Mouse (Mus musculus) megakaryocyte, adult 5-6 weeks (primary cell): ENCODE results near the gene Txnrd3. TPM values are rescaled to one million over a fixed set of nuclear protein-coding genes. Genes with fewer than 3 reads are reported as not detected.

Experiments
- ATAC-seq: 2 replicates; pipeline ENCODE4 v1.8.0; 2016; ENCODE audit warnings: mild to moderate bottlenecking, inconsistent platforms; ENCODE audit not compliant: poor library complexity, severe bottlenecking
- total RNA-seq, 2 experiments: library from RNA; stranded (forward) in 1 of 2; stranded (reverse) in 1 of 2; fragments of 153-499, 151-499 nt in 1 of 2; fragments of 221-1000, 200-1000 nt in 1 of 2; gene quantifications; 2 replicates each; pipeline versions ENCODE4 v1.2.3 to v1.2.4; 2015 to 2017

Txnrd3 gene
- total RNA-seq (2015) (0.11 and 1.1 TPM in 2 replicates), total RNA-seq (2017) (0.49 and 1.5 TPM in 2 replicates)

DNA sequence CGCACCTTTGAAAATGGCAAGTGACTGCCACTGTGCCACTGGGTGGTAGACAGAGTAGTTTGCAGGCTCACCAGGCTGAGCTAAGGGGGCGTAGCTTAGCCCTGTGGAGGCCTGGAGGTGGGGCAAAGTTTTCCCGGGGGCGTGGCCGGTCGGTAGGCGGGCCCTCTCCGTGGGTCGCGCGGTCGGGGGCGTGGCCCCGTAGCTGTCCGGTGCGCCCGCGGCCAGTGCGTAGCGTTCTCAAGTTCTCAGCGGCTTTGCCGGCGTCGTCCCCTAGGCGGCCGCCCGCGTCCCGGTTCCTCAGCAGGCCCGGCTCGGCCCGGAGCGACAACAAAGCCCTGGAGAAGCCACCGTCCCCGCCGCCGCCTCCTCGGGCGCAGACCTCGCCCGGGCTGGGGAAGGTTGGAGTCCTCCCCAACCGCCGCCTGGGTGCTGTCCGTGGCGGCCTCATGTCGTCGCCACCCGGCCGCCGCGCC is at the start of gene Txnrd3:
Txnrd3 (plus strand) TSS at position 191 of the 473 bp plus-strand sequence.
- peak; percentile 85 for ATAC-seq

DNA sequence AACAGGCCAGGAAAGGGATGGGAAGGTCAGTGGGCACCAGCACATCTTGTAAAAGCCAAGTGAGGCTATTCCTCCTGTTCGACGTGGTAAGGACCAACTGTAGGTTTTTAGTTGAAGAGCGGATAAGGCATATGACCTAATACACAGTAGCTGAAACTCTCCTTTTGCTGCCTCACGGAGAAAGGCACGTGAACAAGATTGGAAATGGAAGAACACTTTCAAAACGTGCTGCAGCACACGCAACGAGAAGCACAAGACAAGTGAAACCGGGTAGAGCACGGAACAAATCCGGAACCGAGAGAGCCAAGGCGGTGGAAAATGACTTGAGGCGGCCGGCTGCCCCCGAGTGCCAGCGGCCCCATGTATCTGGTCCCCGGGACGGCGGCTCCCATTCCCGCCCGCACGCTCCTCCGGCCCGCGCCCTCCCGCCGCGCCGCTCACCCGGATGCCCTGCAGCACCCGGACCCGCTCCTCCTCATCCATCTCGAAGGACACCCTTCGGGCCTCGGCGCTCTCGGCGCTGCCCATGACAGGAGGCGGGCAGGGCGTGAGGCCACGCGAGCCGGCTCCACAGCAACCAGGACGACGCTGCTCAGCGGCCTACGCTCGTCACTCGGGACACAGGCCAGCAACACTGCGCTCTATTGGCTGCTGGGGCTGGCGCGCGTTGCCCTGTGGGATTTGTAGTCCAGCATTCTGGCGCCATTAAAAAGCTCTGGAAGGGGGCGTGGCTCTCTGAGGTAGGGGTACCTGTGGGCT is 48.6 kb upstream of the Txnrd3 start, which contains the start of gene Chchd6:
Chchd6 (minus strand) TSS at position 635 of the 759 bp plus-strand sequence.
- peak; percentile 99 for ATAC-seq

DNA sequence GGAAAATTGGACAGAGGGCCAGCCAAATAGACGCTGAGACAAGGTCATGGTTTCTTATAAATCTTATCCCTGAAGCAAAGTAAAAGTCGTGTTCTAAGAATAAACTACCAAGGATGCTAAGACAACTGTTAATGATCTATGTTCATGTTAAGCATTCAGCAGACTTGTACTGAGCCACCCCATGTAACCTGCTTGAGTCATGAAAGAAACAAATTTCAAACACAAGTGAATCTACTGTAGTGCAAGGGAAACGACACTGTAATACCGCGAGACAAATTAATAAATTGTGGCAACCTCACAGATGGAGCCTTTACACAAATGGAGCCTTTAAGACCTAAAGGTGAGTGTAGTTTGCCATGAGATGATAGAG is 48.0 kb upstream of the Txnrd3 start:
- ATAC-seq, result no peak

DNA sequence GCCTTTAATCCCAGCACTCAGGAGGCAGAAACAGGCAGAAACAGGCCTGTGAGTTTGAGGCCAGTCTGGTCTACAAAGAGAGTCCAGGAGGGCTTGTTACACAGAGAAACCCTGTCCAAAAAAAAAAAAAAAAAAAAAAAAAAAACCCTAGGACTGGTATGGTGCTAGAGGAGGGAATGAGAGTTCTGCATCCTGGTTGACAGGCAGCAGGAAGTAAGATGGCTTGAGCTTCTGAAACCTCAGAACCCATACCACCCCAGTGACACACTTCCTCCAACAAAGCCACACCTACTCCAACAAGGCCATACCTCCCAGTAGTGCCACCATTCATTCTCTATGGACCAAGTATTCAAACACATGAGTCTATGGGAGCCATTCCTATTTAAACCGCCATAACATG is 47.3 kb upstream of the Txnrd3 start:
- no peak for ATAC-seq

DNA sequence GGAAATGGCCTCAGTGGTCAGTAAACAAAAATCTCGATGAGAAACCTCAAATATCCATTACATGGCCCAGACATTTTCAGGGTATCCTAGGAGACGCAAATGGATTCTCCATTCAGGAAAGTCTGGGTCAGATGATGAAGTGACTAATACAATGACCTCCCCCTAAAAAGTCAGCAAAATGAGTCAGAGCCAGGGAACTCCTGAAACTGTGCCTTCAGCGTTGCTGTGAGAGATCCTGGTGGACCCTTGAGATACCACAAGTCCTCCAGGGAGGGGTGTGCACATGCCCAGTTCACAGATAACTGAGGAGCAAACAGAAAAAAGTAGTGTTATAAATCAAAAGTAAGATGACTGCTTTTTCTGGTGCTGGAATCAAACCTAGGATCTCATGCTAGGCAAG is 37.7 kb upstream of the Txnrd3 start:
- no peak for ATAC-seq

DNA sequence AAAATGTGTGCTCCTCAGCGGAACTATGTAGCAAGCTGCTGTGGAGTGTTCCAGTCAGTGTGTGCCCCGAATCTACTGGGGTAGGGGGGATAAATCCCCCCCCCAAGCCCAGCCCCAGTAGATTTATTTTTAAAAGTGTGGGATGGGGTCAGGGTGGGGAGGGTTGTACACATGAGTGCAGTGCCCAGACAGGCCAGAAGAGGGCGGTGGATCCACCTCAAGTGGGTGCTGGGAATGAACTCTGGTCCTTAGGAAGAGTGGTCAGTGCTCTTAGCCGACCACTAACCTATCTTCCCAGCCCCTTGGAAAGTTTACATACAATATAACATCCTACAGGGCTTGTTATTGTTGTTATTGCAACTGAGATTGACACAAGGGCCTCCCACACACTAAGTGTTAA is 35.8 kb upstream of the Txnrd3 start:
- peak; percentile 52; the same call in 1 of the 2 replicates for ATAC-seq

DNA sequence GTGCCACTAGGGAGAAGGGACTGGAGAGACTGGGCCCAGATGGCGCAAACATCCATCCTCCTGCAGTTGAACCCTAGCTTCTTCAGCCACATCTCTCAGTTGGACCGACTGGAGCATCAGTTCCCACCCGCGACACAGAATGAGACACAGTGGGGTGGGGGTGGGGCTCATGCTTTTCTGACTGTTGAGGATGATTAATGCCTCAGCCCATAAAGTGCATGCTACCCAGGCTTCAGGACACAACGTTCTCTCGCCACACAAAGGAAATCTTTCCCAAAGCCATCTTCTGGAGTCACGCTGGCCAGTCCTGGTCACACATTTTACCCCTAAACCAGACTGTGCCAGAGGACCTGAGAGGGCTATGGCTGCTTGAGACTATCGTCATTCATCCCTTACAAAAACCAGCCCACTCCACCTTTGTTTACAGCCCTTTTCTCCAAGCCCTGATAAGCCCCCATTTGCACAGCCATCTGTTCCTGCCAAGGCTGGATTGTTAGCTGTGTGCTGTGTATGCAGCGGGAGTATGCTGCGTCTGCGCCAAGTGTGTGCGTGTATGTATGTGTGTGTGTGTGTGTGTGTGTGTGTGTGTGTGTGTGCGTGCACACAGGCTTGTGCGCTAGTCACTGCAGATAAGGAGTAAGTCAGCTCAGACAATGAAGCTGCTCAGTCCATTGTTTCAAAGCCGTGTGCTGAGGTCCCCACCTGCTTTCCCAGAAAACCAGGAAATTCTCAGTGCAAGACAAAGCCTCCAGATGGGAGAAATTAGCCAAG is 30.3 kb upstream of the Txnrd3 start:
- ATAC-seq, result no peak

DNA sequence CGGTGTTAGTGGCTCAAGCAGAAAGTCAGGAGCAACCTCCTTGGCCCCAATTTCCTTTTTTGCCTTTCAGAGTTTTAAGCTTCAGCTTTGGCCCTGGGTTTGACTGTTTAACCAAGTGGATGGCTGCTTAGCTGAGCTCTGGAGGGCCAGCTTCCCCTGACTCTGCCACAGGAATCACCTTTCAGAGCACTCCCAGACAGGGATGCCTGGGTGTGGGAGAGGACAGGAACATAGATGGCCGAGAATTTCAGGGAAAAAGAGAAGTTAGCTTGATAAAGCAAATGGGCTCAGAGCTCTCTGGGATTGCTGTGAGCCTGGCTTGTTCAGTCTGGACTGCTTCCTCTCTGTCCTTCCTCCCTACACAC is 29.7 kb upstream of the Txnrd3 start:
- no peak for ATAC-seq

DNA sequence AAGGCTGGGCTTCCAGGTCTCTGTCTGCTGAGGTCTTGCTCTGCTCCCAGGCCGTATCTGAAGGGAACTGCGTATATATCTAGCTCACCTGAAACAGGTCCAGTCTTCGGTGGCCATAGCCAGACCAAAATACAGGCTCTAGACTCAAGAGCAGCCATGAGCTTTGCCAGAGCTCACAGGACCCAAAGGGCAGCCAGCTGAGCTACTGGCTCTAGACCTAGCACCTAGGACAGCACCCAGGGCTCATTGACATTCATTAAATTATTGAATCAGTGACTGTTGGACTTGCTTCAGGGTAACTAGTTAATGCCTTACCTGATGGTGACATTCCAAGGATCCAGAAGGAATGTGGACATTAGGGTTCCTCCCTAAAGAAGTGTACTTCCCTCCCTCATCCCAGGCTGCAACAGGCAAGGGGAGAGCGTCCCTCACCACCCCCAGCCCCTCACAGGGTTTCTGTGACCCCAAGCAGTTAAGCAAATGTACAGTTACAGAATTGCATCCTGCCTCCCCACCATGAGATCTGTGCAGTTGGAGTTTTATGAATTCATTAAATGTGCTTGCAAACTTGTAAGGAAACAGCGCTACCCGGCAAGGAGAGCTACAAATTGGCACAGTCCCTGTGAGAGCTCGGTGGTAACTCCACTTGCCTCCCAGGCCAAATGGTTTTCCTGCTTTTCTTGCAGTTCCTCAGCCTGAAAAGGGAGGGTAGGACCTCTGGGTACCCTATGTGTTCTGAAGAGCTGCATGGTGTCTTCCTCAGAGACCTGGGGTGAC is 29.0 kb upstream of the Txnrd3 start:
- ATAC-seq, result no peak

DNA sequence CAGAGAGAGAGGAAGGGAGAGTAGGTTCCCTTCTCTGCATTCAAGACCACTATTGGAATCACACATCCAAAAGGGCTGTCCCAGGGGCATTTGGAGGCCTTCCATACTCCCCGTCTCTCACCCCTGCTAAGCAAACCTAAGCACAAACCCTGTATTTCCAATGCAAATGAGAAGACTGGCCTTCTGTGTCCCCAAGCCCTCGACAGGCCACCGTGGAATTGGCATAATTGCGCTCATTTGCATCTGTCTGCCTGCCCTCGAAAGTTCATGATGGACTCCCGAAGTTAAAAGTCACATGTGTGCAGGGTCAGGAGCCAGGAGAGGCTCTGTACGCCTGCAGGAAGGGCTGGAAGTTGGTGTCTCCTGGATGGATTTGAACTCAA is 28.4 kb upstream of the Txnrd3 start:
- ATAC-seq, result no peak

DNA sequence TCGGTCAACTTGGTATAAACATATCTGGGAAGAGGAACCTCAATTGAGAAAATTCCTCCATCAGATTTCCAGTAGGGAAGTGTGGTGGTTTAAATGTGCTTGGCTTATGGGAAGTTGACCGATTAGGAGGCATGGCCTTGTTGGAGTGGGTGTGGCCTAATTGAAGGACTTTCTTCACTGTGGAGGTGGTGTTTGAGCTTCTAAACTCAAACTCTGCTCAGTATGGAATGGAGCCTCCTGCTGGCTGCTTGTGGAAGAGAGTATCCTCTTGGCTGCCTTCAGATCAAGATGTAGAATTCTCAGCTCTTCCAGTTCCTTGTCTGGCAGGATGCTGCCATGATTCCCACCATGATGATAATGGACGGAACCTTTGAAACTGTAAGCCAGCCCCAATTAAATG is 21.1 kb upstream of the Txnrd3 start:
- ATAC-seq, result peak; percentile 51; the same call in 1 of the 2 replicates

DNA sequence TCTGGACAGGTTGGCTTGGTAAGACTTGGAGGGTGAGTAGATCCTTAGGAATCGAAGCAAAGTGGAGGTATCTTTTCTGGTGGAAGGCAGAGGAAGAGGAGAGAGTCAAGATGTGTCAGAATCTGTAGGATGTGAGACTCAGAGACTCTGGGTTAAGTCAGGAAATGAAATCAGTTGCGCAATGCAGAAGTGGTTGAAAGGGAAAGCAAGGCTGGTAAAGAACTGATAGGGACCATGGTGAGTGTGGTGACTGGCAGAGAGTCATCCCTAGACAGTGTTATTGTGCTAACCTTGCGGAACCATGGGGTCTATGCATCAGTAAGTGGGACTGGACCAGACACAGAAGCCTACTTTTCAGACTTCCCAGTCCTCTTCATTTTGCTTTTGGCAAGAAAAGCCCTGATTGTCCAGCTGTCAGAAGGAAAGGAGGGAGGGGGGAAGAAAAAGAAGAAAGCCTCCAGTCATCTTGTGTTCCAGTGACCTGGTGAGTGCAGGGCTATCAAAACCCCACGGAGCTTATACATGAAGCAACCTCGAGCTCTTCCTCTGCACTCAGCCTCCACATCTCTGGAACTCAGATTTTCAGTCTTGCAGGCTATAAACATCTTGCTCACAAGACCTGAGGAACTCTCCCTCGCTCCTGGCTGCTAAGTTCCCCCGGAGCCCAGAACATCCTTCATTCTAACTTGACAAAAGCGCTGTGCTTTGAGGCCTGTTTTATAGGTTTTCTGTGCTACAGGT is 15.6 kb upstream of the Txnrd3 start:
- peak; percentile 67 for ATAC-seq

DNA sequence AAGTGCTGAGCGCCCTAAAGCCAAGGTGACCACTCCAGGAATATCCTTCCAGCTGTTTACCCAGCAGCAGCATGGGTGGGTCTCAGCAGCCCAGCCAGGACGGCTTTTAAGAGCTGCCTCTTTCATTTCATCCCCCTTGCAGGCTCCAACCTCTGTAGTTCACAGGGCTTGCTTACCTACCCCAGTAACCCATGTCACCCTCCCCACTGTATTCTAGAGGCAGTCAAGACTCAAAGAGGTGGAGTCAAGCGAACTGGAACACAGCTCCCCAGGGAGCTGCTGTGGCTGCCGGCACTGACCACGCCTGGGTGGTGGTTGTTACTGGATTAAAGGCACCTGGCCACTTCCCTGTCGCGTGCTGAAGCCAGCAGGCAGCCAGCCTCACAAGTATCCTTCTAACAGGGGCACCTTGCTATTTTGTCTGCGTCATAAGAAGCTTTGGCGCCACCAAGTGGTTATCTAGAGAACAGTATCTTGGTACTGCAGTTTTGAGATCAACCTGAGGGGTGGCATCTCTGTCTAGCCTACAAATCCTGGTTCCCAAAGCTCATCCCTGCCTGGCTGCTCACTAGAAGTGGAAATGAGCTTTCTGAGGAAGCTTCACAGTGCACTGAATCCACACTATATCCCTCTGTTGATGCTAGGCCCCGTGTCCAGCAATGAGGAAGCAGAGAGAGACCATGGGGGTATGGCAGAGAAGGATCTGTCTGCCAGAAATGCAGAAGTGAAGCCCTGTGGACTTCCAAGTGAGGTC is 11.8 kb upstream of the Txnrd3 start:
- peak; percentile 83 for ATAC-seq

DNA sequence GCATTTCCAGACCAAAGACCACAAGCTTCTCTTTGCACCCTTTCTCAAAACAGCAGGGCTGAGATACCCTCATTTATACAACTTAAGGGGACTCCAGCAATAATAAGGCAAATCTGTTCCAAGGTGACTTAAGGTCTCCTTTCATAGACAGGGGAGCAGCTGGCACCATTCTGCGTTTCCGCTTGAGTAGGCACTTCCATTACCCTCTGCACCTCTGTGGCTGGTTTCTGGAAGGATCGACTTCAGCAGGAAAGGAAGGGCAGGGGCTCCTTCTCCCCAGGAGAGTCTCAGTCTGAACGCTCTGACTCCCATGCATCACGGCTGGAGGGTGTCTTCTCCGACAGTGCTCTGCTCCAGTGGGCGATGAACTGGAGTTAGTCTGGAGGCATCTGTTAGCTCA is 10.7 kb upstream of the Txnrd3 start:
- ATAC-seq, result no peak

DNA sequence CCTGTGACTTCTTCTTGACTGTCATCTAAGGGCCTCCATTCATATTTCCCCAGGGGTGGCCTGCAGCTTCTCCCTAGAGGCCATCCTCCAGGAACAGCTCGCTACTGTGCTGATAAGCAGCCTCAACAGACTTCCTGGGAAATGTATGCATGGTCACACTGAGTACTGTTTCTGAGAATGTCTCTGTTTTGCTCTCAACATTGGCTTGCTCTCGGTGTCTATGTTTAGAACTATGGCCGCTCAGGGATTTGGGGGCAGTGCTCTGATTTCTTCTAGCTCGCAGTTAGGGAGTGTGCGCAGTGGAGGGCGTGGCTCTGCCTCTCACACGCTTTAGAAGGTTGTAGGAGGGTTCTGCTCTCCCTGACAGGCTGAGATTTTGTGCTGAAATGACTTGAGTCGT is 9.4 kb upstream of the Txnrd3 start:
- no peak for ATAC-seq

DNA sequence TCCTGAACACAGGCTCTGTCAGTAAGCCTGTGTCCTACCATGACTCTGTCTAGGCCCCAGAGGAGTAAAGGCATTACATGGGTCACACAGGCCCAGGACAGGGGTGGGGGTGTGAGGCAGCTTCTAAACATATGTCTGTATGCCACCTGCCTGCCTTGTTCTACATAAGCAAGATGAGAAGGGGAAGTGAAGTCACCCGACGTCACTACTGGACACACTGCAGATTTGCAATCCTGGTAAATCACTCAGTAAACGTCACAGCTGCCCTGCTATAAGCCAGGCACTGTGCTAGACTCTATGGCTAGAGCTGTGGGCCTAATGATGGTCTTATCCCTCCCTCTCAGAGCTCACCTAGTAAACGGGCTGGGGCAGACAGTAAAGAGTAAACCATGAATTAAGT is 5.8 kb upstream of the Txnrd3 start:
- ATAC-seq, result peak; percentile 52

DNA sequence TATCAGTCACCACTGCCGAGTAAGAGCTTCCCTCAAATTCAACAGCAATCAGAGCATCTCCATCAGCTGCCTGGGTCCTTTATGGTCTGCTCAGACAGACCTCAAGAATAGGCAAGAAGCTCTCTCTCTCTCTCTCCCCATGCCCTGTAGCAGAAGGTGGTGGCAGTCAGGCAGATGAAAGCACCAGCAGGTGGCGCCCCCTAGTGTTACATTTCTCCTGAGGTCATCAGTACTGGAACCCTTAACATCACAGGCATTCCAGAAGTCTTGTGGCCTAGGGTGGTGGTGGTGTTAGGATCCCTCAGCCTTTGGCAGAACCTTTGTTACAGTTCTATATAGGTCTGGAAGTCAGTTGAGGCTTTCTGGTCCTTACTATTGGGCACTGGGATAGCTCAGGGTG is 4.8 kb upstream of the Txnrd3 start:
- peak; percentile 33; the same call in 1 of the 2 replicates for ATAC-seq

DNA sequence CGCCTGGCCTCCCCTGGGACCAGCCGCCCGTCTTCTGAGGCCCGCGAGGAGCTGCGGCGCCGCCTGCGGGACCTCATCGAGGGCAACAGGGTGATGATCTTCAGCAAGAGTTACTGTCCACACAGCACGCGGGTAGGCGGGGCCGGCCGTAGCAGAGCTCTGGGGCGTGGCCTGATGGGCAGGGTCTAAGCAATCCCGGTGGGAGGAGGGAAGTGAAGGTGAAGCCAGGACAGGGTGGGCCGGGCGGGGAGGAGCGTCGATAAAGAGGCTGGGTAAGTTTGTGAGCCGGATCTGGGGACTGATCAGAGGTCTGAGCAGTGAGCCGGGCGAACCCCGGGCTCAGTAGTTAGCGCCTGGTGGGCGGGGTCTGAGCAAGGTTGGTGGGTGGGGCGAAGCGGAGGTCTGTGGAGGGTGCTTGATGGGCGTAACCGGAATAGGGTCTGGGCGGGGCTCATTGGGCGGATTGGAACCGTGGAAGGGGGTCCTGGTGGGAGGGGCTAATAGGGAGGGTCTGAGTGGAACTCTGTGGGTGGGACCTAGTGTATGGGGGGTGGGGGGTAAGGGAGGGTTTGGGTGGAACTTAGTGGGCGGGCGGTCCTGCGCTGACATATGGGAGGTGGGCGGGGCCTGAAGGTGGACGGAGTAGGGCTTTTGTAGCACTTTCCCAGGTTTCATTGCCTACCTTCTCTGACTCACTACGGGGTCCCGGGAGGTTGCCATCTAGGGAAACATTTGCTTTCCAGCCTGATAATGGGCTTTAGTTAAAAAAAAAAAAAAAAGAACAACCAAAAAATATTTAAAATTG is 685 bp downstream of the Txnrd3 start:
- ATAC-seq, result peak; percentile 81

DNA sequence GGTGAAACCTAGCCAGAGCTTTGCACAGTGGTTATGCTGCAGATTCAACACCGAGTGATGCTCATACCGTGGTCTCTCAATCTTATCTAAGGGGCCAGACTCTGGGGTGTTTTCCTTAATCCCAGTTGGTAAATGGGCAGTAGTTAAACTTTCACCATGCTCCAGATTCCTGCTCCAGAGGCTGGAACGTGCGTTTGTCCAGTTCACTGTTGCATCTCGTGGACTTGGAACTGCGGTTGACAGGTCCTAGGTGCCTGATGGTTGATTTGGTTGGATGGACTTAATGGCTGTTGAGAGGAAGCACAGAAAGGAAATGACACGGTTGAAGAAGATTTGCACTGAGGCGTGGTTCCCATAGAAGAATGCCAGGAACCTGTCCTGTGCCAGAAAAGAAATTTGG is 6.1 kb downstream of the Txnrd3 start:
- ATAC-seq, result no peak
